Mouse (Mus musculus): Measurements from ENCODE around the gene Tsen34. TPM values are rescaled to one million over a fixed set of nuclear protein-coding genes. Genes with fewer than 3 reads are reported as not detected.
A peak's percentile ranks its signal among the peaks of the same experiment; 100 is the strongest.
"Not testable (repeated sequence)": the region's sequence is repeated elsewhere in the genome, so short reads cannot be mapped to it uniquely, and the experiment has no call there.

Tsen34 gene
- polyA plus RNA-seq, 1 experiment from 2014 or later: 212 TPM

GRCm38 (mm10) chr7:3692987-3693808 is 535 bp downstream of the Tsen34 start, which contains the start of gene Mboat7:
Gene Mboat7 (minus strand): TSS chr7:3693523.
- Histone ChIP-seq H3K27ac (replicated peaks) (peak within 1 kb of the TSS; percentile 91), H3K4me2 (replicated peaks) (peak within 1 kb of the TSS; percentile 85), H3K4me1 (peaks cover 28% of the 10 kb centered on the region), H3K36me3 (peaks cover 14% of the 10 kb centered on the region), H3K4me3 (peak within 1 kb of the TSS; percentile 60), H3K9ac (replicated peaks) (peak within 1 kb of the TSS; percentile 82), H3K9me3 (no peaks in the 10 kb centered on the region), H3K27me3 (no peaks in the 10 kb centered on the region)
- ATAC-seq (ENCODE audit: low FRiP score, low read depth): peak; percentile 91
- WGBS: under 1% methylated on average over 55 of the region's 55 CpGs

GRCm38 (mm10) chr7:3693809-3694075 is 1.1 kb downstream of the Tsen34 start:
- Histone ChIP-seq H3K9me3 (no peaks in the 10 kb centered on the region), H3K9ac (replicated peaks) (peak overlapping the region; percentile 82), H3K4me2 (replicated peaks) (peak overlapping the region; percentile 85), H3K27me3 (no peaks in the 10 kb centered on the region), H3K27ac (replicated peaks) (peak overlapping the region; percentile 91), H3K36me3 (peaks cover 18% of the 10 kb centered on the region), H3K4me3 (peak overlapping the region; percentile 60), H3K4me1 (peaks cover 28% of the 10 kb centered on the region)
- no peak for ATAC-seq (ENCODE audit: low FRiP score, low read depth)
- under 1% methylated on average over 18 of the region's 18 CpGs for WGBS

GRCm38 (mm10) chr7:3694076-3694948 is 1.6 kb downstream of the Tsen34 start:
- peak; percentile 14 for ATAC-seq (ENCODE audit: low FRiP score, low read depth)
- Histone ChIP-seq H3K4me1 (peaks cover 28% of the 10 kb centered on the region), H3K4me3 (peak overlapping the region; percentile 60), H3K4me2 (replicated peaks) (peak overlapping the region; percentile 85), H3K27ac (replicated peaks) (peak overlapping the region; percentile 91), H3K27me3 (no peaks in the 10 kb centered on the region), H3K36me3 (peaks cover 22% of the 10 kb centered on the region), H3K9me3 (no peaks in the 10 kb centered on the region), H3K9ac (replicated peaks) (peak overlapping the region; percentile 82)
- WGBS: under 1% methylated on average over 54 of the region's 55 CpGs

GRCm38 (mm10) chr7:3694949-3695305 is 2.3 kb downstream of the Tsen34 start:
- Histone ChIP-seq H3K36me3 (peaks cover 28% of the 10 kb centered on the region), H3K4me2 (replicated peaks) (peak overlapping the region; percentile 85), H3K9ac (replicated peaks) (peak overlapping the region; percentile 82), H3K4me1 (peaks cover 28% of the 10 kb centered on the region), H3K4me3 (peak overlapping the region; percentile 60), H3K27ac (replicated peaks) (peak overlapping the region; percentile 91)
- not testable (repeated sequence) for H3K9me3 ChIP-seq; H3K27me3 ChIP-seq; ATAC-seq (ENCODE audit: low FRiP score, low read depth)
- WGBS: 10% methylated on average over 9 of the region's 9 CpGs

- Histone ChIP-seq H3K27me3 (no peaks in the 10 kb centered on the region), H3K9me3 (no peaks in the 10 kb centered on the region), H3K4me3 (no peak overlapping the region), H3K9ac (replicated peaks) (no peak overlapping the region), H3K4me1 (peaks cover 13% of the 10 kb centered on the region), H3K4me2 (replicated peaks) (no peak overlapping the region), H3K27ac (replicated peaks) (no peak overlapping the region), H3K36me3 (peaks cover 34% of the 10 kb centered on the region)
- WGBS: 98% methylated on average over 6 of the region's 6 CpGs
- ATAC-seq (ENCODE audit: low FRiP score, low read depth): no peak
Measured at GRCm38 (mm10) chr7:3698471-3698870, 5.8 kb downstream of the Tsen34 start.

- Histone ChIP-seq H3K27ac (replicated peaks) (peak overlapping the region; percentile 92), H3K36me3 (peaks cover 45% of the 10 kb centered on the region), H3K9me3 (no peaks in the 10 kb centered on the region), H3K9ac (replicated peaks) (peak overlapping the region; percentile 43; the same call in 1 of the 2 replicates), H3K4me3 (peak overlapping the region; percentile 89), H3K4me1 (peaks cover 22% of the 10 kb centered on the region), H3K4me2 (replicated peaks) (peak overlapping the region; percentile 95), H3K27me3 (no peaks in the 10 kb centered on the region)
- ATAC-seq (ENCODE audit: low FRiP score, low read depth): peak; percentile 70
- WGBS: 22% methylated on average over 6 of the region's 6 CpGs
Measured at GRCm38 (mm10) chr7:3703148-3703878, 10.7 kb downstream of the Tsen34 start.

GRCm38 (mm10) chr7:3703879-3704441 is 11.3 kb downstream of the Tsen34 start, which contains the start of gene Rps9:
Gene Rps9 (plus strand): TSS chr7:3703993.
- peak within 1 kb of the TSS; percentile 89 for H3K4me3 ChIP-seq
- peak; percentile 94 for ATAC-seq (ENCODE audit: low FRiP score, low read depth)
- peak within 1 kb of the TSS; percentile 92 for H3K27ac ChIP-seq (replicated peaks)
- H3K4me2 ChIP-seq (replicated peaks): peak within 1 kb of the TSS; percentile 95
- WGBS: 2% methylated on average over 42 of the region's 42 CpGs
- H3K4me1 ChIP-seq: peaks cover 22% of the 10 kb centered on the region
- peak within 1 kb of the TSS; percentile 91 for H3K9ac ChIP-seq (replicated peaks)
- H3K27me3 ChIP-seq: no peaks in the 10 kb centered on the region
- no peaks in the 10 kb centered on the region for H3K9me3 ChIP-seq
- H3K36me3 ChIP-seq: peaks cover 38% of the 10 kb centered on the region

- Histone ChIP-seq H3K27me3 (no peaks in the 10 kb centered on the region), H3K4me1 (peaks cover 22% of the 10 kb centered on the region), H3K4me3 (peak overlapping the region; percentile 89), H3K9ac (replicated peaks) (peak overlapping the region; percentile 91), H3K9me3 (no peaks in the 10 kb centered on the region), H3K4me2 (replicated peaks) (peak overlapping the region; percentile 95), H3K36me3 (peaks cover 34% of the 10 kb centered on the region), H3K27ac (replicated peaks) (peak overlapping the region; percentile 92)
- WGBS: under 1% methylated on average over 20 of the region's 20 CpGs
- peak; percentile 35; the same call in 1 of the 2 replicates for ATAC-seq (ENCODE audit: low FRiP score, low read depth)
Measured at GRCm38 (mm10) chr7:3704475-3704874, 11.8 kb downstream of the Tsen34 start.

- WGBS: 3% methylated on average over 7 of the region's 7 CpGs
- H3K27me3 ChIP-seq; H3K9me3 ChIP-seq; ATAC-seq (ENCODE audit: low FRiP score, low read depth): not testable (repeated sequence)
- peaks cover 22% of the 10 kb centered on the region for H3K4me1 ChIP-seq
- peak overlapping the region; percentile 91 for H3K9ac ChIP-seq (replicated peaks)
- peaks cover 25% of the 10 kb centered on the region for H3K36me3 ChIP-seq
- H3K4me3 ChIP-seq: peak overlapping the region; percentile 89
- H3K4me2 ChIP-seq (replicated peaks): peak overlapping the region; percentile 95
- H3K27ac ChIP-seq (replicated peaks): peak overlapping the region; percentile 92; the same call in 1 of the 2 replicates
Measured at GRCm38 (mm10) chr7:3705461-3705860, 12.8 kb downstream of the Tsen34 start.

- H3K4me3 ChIP-seq: peak overlapping the region; percentile 89
- H3K9me3 ChIP-seq: no peaks in the 10 kb centered on the region
- H3K4me2 ChIP-seq (replicated peaks): peak overlapping the region; percentile 95
- peak overlapping the region; percentile 91 for H3K9ac ChIP-seq (replicated peaks)
- peaks cover 24% of the 10 kb centered on the region for H3K36me3 ChIP-seq
- no peak overlapping the region for H3K27ac ChIP-seq (replicated peaks)
- H3K4me1 ChIP-seq: peaks cover 22% of the 10 kb centered on the region
- no peak for ATAC-seq (ENCODE audit: low FRiP score, low read depth)
- H3K27me3 ChIP-seq: no peaks in the 10 kb centered on the region
- WGBS: 40% methylated on average over 6 of the region's 6 CpGs
Measured at GRCm38 (mm10) chr7:3705911-3706310, 13.2 kb downstream of the Tsen34 start.

- peak overlapping the region; percentile 91; the same call in 1 of the 2 replicates for H3K9ac ChIP-seq (replicated peaks)
- peaks cover 24% of the 10 kb centered on the region for H3K36me3 ChIP-seq
- no peak for ATAC-seq (ENCODE audit: low FRiP score, low read depth)
- peak overlapping the region; percentile 95 for H3K4me2 ChIP-seq (replicated peaks)
- no peaks in the 10 kb centered on the region for H3K27me3 ChIP-seq
- WGBS: 62% methylated on average over 11 of the region's 11 CpGs
- H3K9me3 ChIP-seq: no peaks in the 10 kb centered on the region
- no peak overlapping the region for H3K27ac ChIP-seq (replicated peaks)
- peaks cover 22% of the 10 kb centered on the region for H3K4me1 ChIP-seq
- peak overlapping the region; percentile 89 for H3K4me3 ChIP-seq
Measured at GRCm38 (mm10) chr7:3706343-3706934, 13.8 kb downstream of the Tsen34 start.
